Mouse (Mus musculus) liver, embryonic 16.5 days (tissue): Measurements from ENCODE around the gene Skiv2l. TPM values are rescaled to one million over a fixed set of nuclear protein-coding genes. Genes with fewer than 3 reads are reported as not detected.

Experiments used
- ATAC-seq: fragments of 200-750 bp; cut with Nextera tagmentation; 2 replicates; pipeline ENCODE4 v1.8.0; 2017; ENCODE audit warnings: low read depth, mild to moderate bottlenecking, moderate number of reproducible peaks, moderate library complexity
- H3K27ac ChIP-seq: fragments of 300-500 bp; sonication (generic); 2 replicates; pipeline ENCODE4 v1.5.1; 2014; ENCODE audit warnings: mild to moderate bottlenecking, low read length
- H3K27me3 ChIP-seq: fragments of 300-500 bp; sonication (generic); 2 replicates; pipeline ENCODE4 v1.6.1; 2014; ENCODE audit warnings: low read depth, low read length, mixed read lengths; ENCODE audit not compliant: control insufficient read depth, insufficient read depth
- H3K36me3 ChIP-seq: fragments of 300-500 bp; sonication (generic); 2 replicates; pipeline ENCODE4 v1.6.1; 2014; ENCODE audit warnings: mild to moderate bottlenecking; ENCODE audit not compliant: control insufficient read depth, insufficient read depth
- H3K4me1 ChIP-seq: fragments of 300-500 bp; sonication (generic); 2 replicates; pipeline ENCODE4 v1.6.1; 2014; ENCODE audit warnings: low read depth, low read length, mixed read lengths; ENCODE audit not compliant: control insufficient read depth
- H3K4me2 ChIP-seq: fragments of 300-500 bp; sonication (generic); 2 replicates; pipeline ENCODE4 v1.6.1; 2014; ENCODE audit warnings: low read depth, low read length, mixed read lengths
- H3K4me3 ChIP-seq: fragments of 300-500 bp; sonication (generic); 2 replicates; pipeline ENCODE4 v1.5.1; 2014; ENCODE audit warnings: low read depth, mild to moderate bottlenecking, low read length
- H3K9ac ChIP-seq: fragments of 300-500 bp; sonication (generic); 2 replicates; pipeline ENCODE4 v1.6.1; 2014; ENCODE audit warnings: low read depth, low read length
- H3K9me3 ChIP-seq: fragments of 300-500 bp; sonication (generic); replicated peaks from 2 replicates; pipeline ENCODE4 v1.6.1; 2016; ENCODE audit warnings: low read length; ENCODE audit not compliant: control insufficient read depth
- WGBS: fragments of 180-500 bp; shearing (Covaris S2); extraction: QIAGEN DNeasy Blood & Tissue Kit; methylation state at CpG from one replicate; pipeline ENCODE4 v1.1.7; 2014; ENCODE audit not compliant: insufficient replicate concordance; 5-methylcytosine and 5-hydroxymethylcytosine counted together
- polyA plus RNA-seq: library from polyadenylated mRNA; unstranded; fragments of >200 nt; fragmentation: Nextera tagmentation; extraction: Ambion mirVana; gene quantifications from 2 replicates; pipeline ENCODE4 v1.2.1, GENCODE M21; 2015

Skiv2l gene
- polyA plus RNA-seq, 1 experiment from 2014 or later = 27.3 TPM

GRCm38 (mm10) chr17:34881683-34882310, 31.8 kb upstream of the Skiv2l start, which contains the start of gene Gm20547:
TSS of gene Gm20547 (minus strand) at chr17:34882042.
- Histone ChIP-seq H3K4me3 (peak within 1 kb of the TSS; percentile 46), H3K27ac (peak within 1 kb of the TSS; percentile 75)

GRCm38 (mm10) chr17:34881166-34881565, 31.2 kb upstream of the Skiv2l start:
- ATAC-seq = no peak
- H3K9ac ChIP-seq = no peak overlapping the region

More at GRCm38 (mm10) chr17:34881683-34882310, 31.8 kb upstream of the Skiv2l start, which contains the start of gene Gm20547:
- Histone ChIP-seq H3K9ac (peak within 1 kb of the TSS; percentile 12; the same call in 1 of the 2 replicates), H3K9me3 (no peaks in the 10 kb centered on the region), H3K27me3 (no peaks in the 10 kb centered on the region), H3K4me1 (peaks cover 2% of the 10 kb centered on the region), H3K36me3 (no peaks in the 10 kb centered on the region), H3K4me2 (peak within 1 kb of the TSS; percentile 51)
- 23% methylated on average over 15 of the region's 15 CpGs for WGBS
- ATAC-seq = peak; percentile 72

GRCm38 (mm10) chr17:34879336-34879879, 29.4 kb upstream of the Skiv2l start, which contains the start of gene Zbtb12:
TSS of gene Zbtb12 (plus strand) at chr17:34879483.
- H3K27me3 ChIP-seq = no peaks in the 10 kb centered on the region
- no peaks in the 10 kb centered on the region for H3K9me3 ChIP-seq
- no peak within 1 kb of the TSS for H3K4me2 ChIP-seq
- H3K4me1 ChIP-seq = no peaks in the 10 kb centered on the region; the same call in none of the 2 replicates
- no peaks in the 10 kb centered on the region for H3K36me3 ChIP-seq
- ATAC-seq = no peak
- WGBS = 58% methylated on average over 11 of the region's 11 CpGs
- H3K4me3 ChIP-seq = no peak within 1 kb of the TSS
- no peak within 1 kb of the TSS for H3K27ac ChIP-seq
- H3K9ac ChIP-seq = no peak within 1 kb of the TSS

More at GRCm38 (mm10) chr17:34881166-34881565, 31.2 kb upstream of the Skiv2l start:
- peaks cover 2% of the 10 kb centered on the region for H3K4me1 ChIP-seq
- peak overlapping the region; percentile 46 for H3K4me3 ChIP-seq
- no peaks in the 10 kb centered on the region for H3K36me3 ChIP-seq
- no peak overlapping the region for H3K27ac ChIP-seq
- H3K9me3 ChIP-seq = no peaks in the 10 kb centered on the region
- H3K27me3 ChIP-seq = no peaks in the 10 kb centered on the region
- H3K4me2 ChIP-seq = peak overlapping the region; percentile 51

GRCm38 (mm10) chr17:34874321-34874720, 24.3 kb upstream of the Skiv2l start:
- H3K36me3 ChIP-seq = no peaks in the 10 kb centered on the region
- H3K4me1 ChIP-seq = no peaks in the 10 kb centered on the region
- H3K4me2 ChIP-seq = no peak overlapping the region
- H3K9me3 ChIP-seq = no peaks in the 10 kb centered on the region
- H3K4me3 ChIP-seq = no peak overlapping the region
- H3K9ac ChIP-seq = no peak overlapping the region
- H3K27ac ChIP-seq = no peak overlapping the region
- H3K27me3 ChIP-seq = no peaks in the 10 kb centered on the region
- no peak for ATAC-seq
- 72% methylated on average over 6 of the region's 6 CpGs for WGBS

- Histone ChIP-seq H3K27me3 (no peaks in the 10 kb centered on the region), H3K27ac (no peak overlapping the region), H3K36me3 (no peaks in the 10 kb centered on the region), H3K4me2 (no peak overlapping the region), H3K4me1 (no peaks in the 10 kb centered on the region; the same call in 1 of the 2 replicates), H3K9me3 (no peaks in the 10 kb centered on the region), H3K9ac (no peak overlapping the region), H3K4me3 (no peak overlapping the region)
- ATAC-seq = no peak
- 52% methylated on average over 7 of the region's 7 CpGs for WGBS
Observed at GRCm38 (mm10) chr17:34865981-34866380, 16.0 kb upstream of the Skiv2l start.

DNA sequence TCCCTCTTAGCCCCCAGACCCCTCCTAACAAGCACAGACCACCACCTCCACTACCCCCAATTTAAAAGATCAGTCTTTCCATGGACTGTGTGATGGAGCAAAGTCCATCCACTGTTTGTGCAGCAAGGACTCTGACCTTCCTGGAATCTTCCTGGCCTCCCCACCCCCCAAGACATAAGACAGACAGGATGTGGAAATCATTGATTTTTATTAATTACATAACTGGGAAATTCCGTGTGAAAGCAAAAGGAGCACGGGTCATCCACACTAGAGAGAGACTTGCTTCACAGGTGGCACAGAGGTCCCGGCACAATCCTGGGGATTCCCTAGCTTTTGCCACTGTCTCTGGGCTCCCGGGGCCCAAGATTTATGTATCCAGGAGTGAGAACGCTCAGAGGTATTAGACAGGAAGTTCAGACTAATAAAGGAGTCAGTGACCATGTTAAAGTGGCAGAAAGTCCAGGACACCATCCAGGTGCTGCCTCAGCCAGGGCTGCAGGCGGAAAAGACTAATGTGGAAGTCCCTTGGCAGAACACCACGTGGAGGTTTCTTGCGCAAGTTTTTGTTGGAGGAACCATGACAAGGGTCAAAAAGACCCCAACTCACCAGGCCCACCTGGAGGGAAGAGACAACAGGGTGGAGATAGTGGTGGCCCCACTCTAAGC, 12.5 kb upstream of the Skiv2l start, which contains the start of gene Cfb:
Gene Cfb (minus strand): TSS at position 103 of the 666 bp plus-strand sequence.
- H3K4me2 ChIP-seq = peak within 1 kb of the TSS; percentile 43
- peaks cover 4% of the 10 kb centered on the region; the same call in 1 of the 2 replicates for H3K4me1 ChIP-seq
- peak within 1 kb of the TSS; percentile 33 for H3K9ac ChIP-seq
- H3K9me3 ChIP-seq = no peaks in the 10 kb centered on the region
- peak within 1 kb of the TSS; percentile 77 for H3K27ac ChIP-seq
- ATAC-seq = peak; percentile 73
- H3K27me3 ChIP-seq = no peaks in the 10 kb centered on the region
- 36% methylated on average over 8 of the region's 8 CpGs for WGBS
- peak within 1 kb of the TSS; percentile 54 for H3K4me3 ChIP-seq
- H3K36me3 ChIP-seq = no peaks in the 10 kb centered on the region

- H3K27me3 ChIP-seq = no peaks in the 10 kb centered on the region
- peak overlapping the region; percentile 43 for H3K4me2 ChIP-seq
- peaks cover 4% of the 10 kb centered on the region; the same call in 1 of the 2 replicates for H3K4me1 ChIP-seq
- H3K4me3 ChIP-seq = peak overlapping the region; percentile 54
- no peaks in the 10 kb centered on the region for H3K9me3 ChIP-seq
- peak; percentile 83 for ATAC-seq
- WGBS = 47% methylated on average over 13 of the region's 13 CpGs
- peak overlapping the region; percentile 33 for H3K9ac ChIP-seq
- peak overlapping the region; percentile 77 for H3K27ac ChIP-seq
- peaks cover 2% of the 10 kb centered on the region; the same call in 1 of the 2 replicates for H3K36me3 ChIP-seq
Observed at GRCm38 (mm10) chr17:34861704-34862415, 11.8 kb upstream of the Skiv2l start.

GRCm38 (mm10) chr17:34860514-34860913, 10.5 kb upstream of the Skiv2l start:
- peak overlapping the region; percentile 43 for H3K4me2 ChIP-seq
- WGBS = 67% methylated on average over 9 of the region's 9 CpGs
- ATAC-seq = no peak
- peaks cover 4% of the 10 kb centered on the region; the same call in 1 of the 2 replicates for H3K4me1 ChIP-seq
- H3K27ac ChIP-seq = no peak overlapping the region
- peaks cover 15% of the 10 kb centered on the region for H3K36me3 ChIP-seq
- H3K9ac ChIP-seq = no peak overlapping the region
- peak overlapping the region; percentile 54; the same call in 1 of the 2 replicates for H3K4me3 ChIP-seq
- no peaks in the 10 kb centered on the region for H3K27me3 ChIP-seq
- H3K9me3 ChIP-seq = no peaks in the 10 kb centered on the region
